Mouse (Mus musculus): ENCODE data around the gene Samd5. TPM values are rescaled to one million over a fixed set of nuclear protein-coding genes. Genes with fewer than 3 reads are reported as not detected.

Gene Samd5
- 3.9 and 4.4 TPM in 2 replicates for polyA plus RNA-seq (2015; fragmentation: Nextera tagmentation; extraction: Ambion mirVana)

DNA sequence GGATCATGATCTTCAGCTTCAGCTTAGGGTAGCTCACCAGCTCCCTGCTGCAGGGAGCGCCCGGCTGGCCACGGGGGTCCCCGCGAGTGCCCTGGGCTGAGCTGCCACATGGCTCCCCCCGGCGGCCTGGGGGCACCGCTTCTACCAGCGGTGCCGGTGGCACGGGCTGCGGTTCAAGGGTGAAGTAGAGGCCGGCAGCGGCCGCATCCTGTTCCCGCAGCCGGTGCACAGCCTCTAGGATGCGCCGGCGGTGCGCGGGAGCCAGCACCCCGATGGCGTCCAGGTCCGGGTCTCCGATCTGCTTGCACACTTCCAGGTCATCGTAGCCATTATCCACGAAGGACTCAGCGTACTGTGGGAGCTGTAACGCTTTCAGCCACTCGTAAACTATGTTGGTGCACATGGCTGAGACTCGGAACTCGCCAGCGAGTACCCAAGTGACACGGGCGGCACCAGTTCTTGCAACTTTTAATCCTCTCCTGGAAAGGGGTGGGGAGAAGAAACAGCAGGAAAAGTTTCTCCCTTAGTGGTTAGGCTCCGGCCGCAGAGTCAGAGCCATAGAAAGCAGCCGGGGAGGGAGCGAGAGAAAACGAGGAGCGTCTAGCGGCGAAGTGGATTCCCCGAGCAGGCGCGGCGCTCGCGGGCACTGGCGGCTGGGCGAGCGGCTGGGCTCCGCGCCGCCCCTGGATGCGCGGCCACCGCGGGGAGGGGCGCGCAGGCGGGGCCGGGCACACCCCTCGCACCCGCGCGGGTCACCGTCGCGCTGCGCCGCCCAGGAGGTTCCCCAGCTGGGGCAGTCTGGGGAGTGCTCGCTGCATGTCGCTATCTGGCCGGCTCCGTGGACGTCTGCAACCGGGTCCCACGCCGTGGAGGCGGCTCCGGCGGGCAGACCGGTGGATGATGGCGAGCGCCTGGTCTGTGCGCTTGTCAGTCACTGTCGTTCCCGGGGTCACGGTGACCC is at the start of gene Samd5:
Samd5 (minus strand) TSS at position 648 of the 961 bp plus-strand sequence.
- Histone ChIP-seq H3K4me2 (ENCODE audit: low read length) (peak within 1 kb of the TSS; percentile 98), H3K9ac (ENCODE audit: low read depth, low read length) (peak within 1 kb of the TSS; percentile 75), H3K27me3 (replicated peaks; ENCODE audit: control insufficient read depth, insufficient read depth, low read length) (peaks cover 6% of the 10 kb centered on the region), H3K9me3 (ENCODE audit: control insufficient read depth, low read length) (no peaks in the 10 kb centered on the region), H3K27ac (ENCODE audit: low read depth, low read length) (peak within 1 kb of the TSS; percentile 71), H3K4me1 (ENCODE audit: control insufficient read depth, insufficient read depth, low read depth, low read length) (peaks cover 15% of the 10 kb centered on the region), H3K4me3 (ENCODE audit: low read length) (peak within 1 kb of the TSS; percentile 82), H3K36me3 (ENCODE audit: control insufficient read depth, insufficient read depth, low read length) (no peaks in the 10 kb centered on the region)
- WGBS: under 1% methylated on average over 80 of the region's 91 CpGs
- ATAC-seq: peak; percentile 78

- no peak for ATAC-seq
These were observed 47.7 kb upstream of the Samd5 start for GRCm38 (mm10) chr10:9722519-9723303.

GRCm38 (mm10) chr10:9720027-9720426 is 45.0 kb upstream of the Samd5 start:
- Histone ChIP-seq H3K4me2 (ENCODE audit: low read length) (no peak overlapping the region), H3K27ac (ENCODE audit: low read depth, low read length) (no peak overlapping the region), H3K36me3 (ENCODE audit: control insufficient read depth, insufficient read depth, low read length) (no peaks in the 10 kb centered on the region), H3K9ac (ENCODE audit: low read depth, low read length) (no peak overlapping the region), H3K4me3 (ENCODE audit: low read length) (no peak overlapping the region), H3K9me3 (ENCODE audit: control insufficient read depth, low read length) (no peaks in the 10 kb centered on the region), H3K4me1 (ENCODE audit: control insufficient read depth, insufficient read depth, low read depth, low read length) (no peaks in the 10 kb centered on the region), H3K27me3 (replicated peaks; ENCODE audit: control insufficient read depth, insufficient read depth, low read length) (no peaks in the 10 kb centered on the region)
- 49% methylated on average over 5 of the region's 5 CpGs for WGBS
- no peak for ATAC-seq

More at GRCm38 (mm10) chr10:9722519-9723303, 47.7 kb upstream of the Samd5 start:
- Histone ChIP-seq H3K27me3 (replicated peaks; ENCODE audit: control insufficient read depth, insufficient read depth, low read length) (no peaks in the 10 kb centered on the region), H3K9ac (ENCODE audit: low read depth, low read length) (no peak overlapping the region), H3K4me2 (ENCODE audit: low read length) (no peak overlapping the region), H3K9me3 (ENCODE audit: control insufficient read depth, low read length) (no peaks in the 10 kb centered on the region), H3K4me3 (ENCODE audit: low read length) (no peak overlapping the region), H3K36me3 (ENCODE audit: control insufficient read depth, insufficient read depth, low read length) (no peaks in the 10 kb centered on the region), H3K4me1 (ENCODE audit: control insufficient read depth, insufficient read depth, low read depth, low read length) (no peaks in the 10 kb centered on the region), H3K27ac (ENCODE audit: low read depth, low read length) (no peak overlapping the region)
- 85% methylated on average over 10 of the region's 11 CpGs for WGBS

DNA sequence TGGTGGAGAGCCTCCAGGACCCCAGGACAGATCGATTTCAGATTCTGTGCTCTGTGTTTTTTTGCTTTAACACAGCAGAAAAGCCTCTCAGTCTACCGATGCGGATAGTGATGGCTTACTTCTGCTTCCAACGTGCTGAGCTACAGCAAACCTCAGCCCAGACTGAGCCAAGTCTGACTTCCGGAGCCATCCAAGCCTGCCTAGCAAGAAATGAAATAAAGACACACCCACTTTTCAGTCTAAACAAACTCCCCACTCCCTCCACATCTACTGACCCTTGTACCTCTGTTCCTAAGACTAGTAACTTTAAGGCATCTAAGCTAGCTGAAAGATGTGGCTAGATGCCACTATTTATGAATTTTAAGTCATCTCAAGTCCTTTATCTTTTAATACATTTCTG is 43.1 kb upstream of the Samd5 start:
- no peak overlapping the region for H3K4me2 ChIP-seq (ENCODE audit: low read length)
- no peak for ATAC-seq
- no peaks in the 10 kb centered on the region for H3K4me1 ChIP-seq (ENCODE audit: control insufficient read depth, insufficient read depth, low read depth, low read length)
- H3K27me3 ChIP-seq (replicated peaks; ENCODE audit: control insufficient read depth, insufficient read depth, low read length): no peaks in the 10 kb centered on the region
- no peaks in the 10 kb centered on the region for H3K36me3 ChIP-seq (ENCODE audit: control insufficient read depth, insufficient read depth, low read length)
- H3K27ac ChIP-seq (ENCODE audit: low read depth, low read length): no peak overlapping the region
- no peak overlapping the region for H3K4me3 ChIP-seq (ENCODE audit: low read length)
- no peaks in the 10 kb centered on the region for H3K9me3 ChIP-seq (ENCODE audit: control insufficient read depth, low read length)
- H3K9ac ChIP-seq (ENCODE audit: low read depth, low read length): no peak overlapping the region
- 80% methylated on average over 5 of the region's 5 CpGs for WGBS

DNA sequence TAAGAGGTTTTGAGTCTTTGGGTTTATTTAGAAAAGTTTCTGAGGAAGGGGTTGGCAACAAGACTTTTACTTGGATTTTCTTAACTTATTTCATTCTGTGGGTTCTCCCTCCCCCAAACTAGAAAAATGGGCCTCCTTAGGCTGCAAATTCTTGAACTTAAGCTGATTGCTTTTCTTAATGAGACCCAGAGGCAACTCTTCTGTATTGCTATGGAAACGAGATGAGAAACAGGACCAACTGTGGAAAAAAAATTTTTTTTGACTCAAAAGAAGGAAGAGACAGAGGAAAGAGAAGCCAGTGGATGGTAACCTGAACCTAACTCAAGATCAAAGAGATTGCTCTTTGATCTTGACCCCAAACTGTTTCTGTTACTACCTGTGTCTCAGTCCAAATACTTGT is 29.9 kb upstream of the Samd5 start:
- no peaks in the 10 kb centered on the region for H3K36me3 ChIP-seq (ENCODE audit: control insufficient read depth, insufficient read depth, low read length)
- H3K4me1 ChIP-seq (ENCODE audit: control insufficient read depth, insufficient read depth, low read depth, low read length): no peaks in the 10 kb centered on the region
- H3K9ac ChIP-seq (ENCODE audit: low read depth, low read length): no peak overlapping the region
- no peaks in the 10 kb centered on the region for H3K27me3 ChIP-seq (replicated peaks; ENCODE audit: control insufficient read depth, insufficient read depth, low read length)
- H3K4me3 ChIP-seq (ENCODE audit: low read length): no peak overlapping the region
- H3K27ac ChIP-seq (ENCODE audit: low read depth, low read length): no peak overlapping the region
- no peaks in the 10 kb centered on the region for H3K9me3 ChIP-seq (ENCODE audit: control insufficient read depth, low read length)
- WGBS: 47% methylated on average over 1 of the region's 1 CpGs
- H3K4me2 ChIP-seq (ENCODE audit: low read length): no peak overlapping the region
- ATAC-seq: no peak

DNA sequence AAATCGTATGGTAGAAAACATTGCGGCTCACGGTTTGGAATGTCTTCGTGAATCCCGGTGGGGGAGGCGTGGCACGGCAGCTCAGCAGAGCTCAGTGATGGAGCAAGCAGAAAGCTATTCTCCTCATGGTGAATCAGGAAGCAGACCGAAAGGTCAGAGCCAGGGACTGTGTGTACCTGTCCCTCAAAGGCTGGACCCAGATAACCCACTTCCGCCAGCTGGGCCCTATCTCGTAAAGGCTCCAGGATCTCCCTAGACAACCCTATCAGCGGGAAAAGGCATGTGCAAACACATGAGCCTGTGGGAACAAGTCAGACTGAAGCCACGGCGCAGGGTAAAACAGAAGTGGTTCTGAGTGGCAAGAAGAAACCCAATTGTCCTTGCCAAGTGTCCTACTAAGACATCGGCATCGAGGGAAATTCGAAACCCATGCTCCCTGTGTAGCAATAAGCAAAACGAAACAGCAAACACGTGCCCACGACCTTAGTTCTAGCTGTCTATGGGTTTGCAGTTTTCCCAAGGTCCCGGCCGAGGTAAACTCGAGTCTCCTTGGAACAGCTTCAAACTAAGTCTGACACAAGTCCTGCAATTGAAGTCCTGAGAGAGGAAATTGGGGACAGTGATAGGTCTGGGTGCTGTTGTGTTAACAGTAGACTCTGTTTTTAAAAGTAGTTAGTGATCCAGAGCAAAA is 24.2 kb upstream of the Samd5 start:
- 93% methylated on average over 22 of the region's 22 CpGs for WGBS
- Histone ChIP-seq H3K27ac (ENCODE audit: low read depth, low read length) (no peak overlapping the region), H3K4me2 (ENCODE audit: low read length) (no peak overlapping the region), H3K9ac (ENCODE audit: low read depth, low read length) (no peak overlapping the region), H3K4me3 (ENCODE audit: low read length) (no peak overlapping the region), H3K4me1 (ENCODE audit: control insufficient read depth, insufficient read depth, low read depth, low read length) (no peaks in the 10 kb centered on the region), H3K36me3 (ENCODE audit: control insufficient read depth, insufficient read depth, low read length) (no peaks in the 10 kb centered on the region), H3K9me3 (ENCODE audit: control insufficient read depth, low read length) (no peaks in the 10 kb centered on the region), H3K27me3 (replicated peaks; ENCODE audit: control insufficient read depth, insufficient read depth, low read length) (no peaks in the 10 kb centered on the region)
- ATAC-seq: no peak

GRCm38 (mm10) chr10:9698141-9698540 is 23.1 kb upstream of the Samd5 start:
- Histone ChIP-seq H3K9me3 (ENCODE audit: control insufficient read depth, low read length) (no peaks in the 10 kb centered on the region), H3K4me1 (ENCODE audit: control insufficient read depth, insufficient read depth, low read depth, low read length) (no peaks in the 10 kb centered on the region), H3K9ac (ENCODE audit: low read depth, low read length) (no peak overlapping the region), H3K4me3 (ENCODE audit: low read length) (no peak overlapping the region), H3K4me2 (ENCODE audit: low read length) (no peak overlapping the region), H3K27me3 (replicated peaks; ENCODE audit: control insufficient read depth, insufficient read depth, low read length) (no peaks in the 10 kb centered on the region), H3K36me3 (ENCODE audit: control insufficient read depth, insufficient read depth, low read length) (no peaks in the 10 kb centered on the region), H3K27ac (ENCODE audit: low read depth, low read length) (no peak overlapping the region)
- no peak for ATAC-seq
- 65% methylated on average over 9 of the region's 9 CpGs for WGBS

DNA sequence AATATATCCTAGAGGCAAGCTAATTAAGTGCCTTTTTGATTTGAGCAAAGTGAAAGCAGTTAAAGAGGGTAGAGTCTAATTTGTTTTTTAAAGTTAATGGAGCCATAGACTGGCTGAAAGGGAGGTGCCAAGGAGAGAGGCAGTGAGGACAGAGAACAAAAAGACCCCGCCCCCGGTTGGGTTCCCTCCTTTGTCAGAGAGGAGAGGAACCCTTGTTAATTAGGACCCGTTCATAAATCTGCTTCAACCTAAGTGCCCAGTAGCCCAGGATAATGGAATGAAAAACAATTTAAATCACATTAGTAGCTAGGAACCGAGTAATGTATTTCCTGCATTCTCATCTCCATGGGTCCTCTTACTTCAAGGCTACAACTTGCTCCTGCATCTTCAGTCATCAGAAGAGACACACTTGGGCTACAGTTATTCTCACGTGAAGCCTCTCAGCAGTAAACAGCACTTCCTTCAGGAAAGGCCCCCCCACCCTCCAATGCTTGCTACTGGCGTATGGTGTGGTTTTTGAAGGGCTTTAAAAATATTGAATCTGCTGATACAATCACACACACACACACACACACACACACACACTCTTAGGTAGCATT is 21.6 kb upstream of the Samd5 start:
- Histone ChIP-seq H3K9me3 (ENCODE audit: control insufficient read depth, low read length) (no peaks in the 10 kb centered on the region), H3K27ac (ENCODE audit: low read depth, low read length) (no peak overlapping the region), H3K9ac (ENCODE audit: low read depth, low read length) (no peak overlapping the region), H3K4me2 (ENCODE audit: low read length) (no peak overlapping the region), H3K4me1 (ENCODE audit: control insufficient read depth, insufficient read depth, low read depth, low read length) (no peaks in the 10 kb centered on the region), H3K36me3 (ENCODE audit: control insufficient read depth, insufficient read depth, low read length) (no peaks in the 10 kb centered on the region), H3K27me3 (replicated peaks; ENCODE audit: control insufficient read depth, insufficient read depth, low read length) (no peaks in the 10 kb centered on the region), H3K4me3 (ENCODE audit: low read length) (no peak overlapping the region)
- ATAC-seq: peak; percentile 45; the same call in 1 of the 2 replicates
- WGBS: 28% methylated on average over 6 of the region's 6 CpGs
